Mouse (Mus musculus) kidney, embryonic 15.5 days (tissue): ENCODE measurements around the gene Herpud1. TPM values are rescaled to one million over a fixed set of nuclear protein-coding genes. Genes with fewer than 3 reads are reported as not detected.
"Not testable (repeated sequence)": the region's sequence is repeated elsewhere in the genome, so short reads cannot be mapped to it uniquely, and the experiment has no call there.

Source experiments
- ATAC-seq: fragments of 200-750 bp; cut with Nextera tagmentation; replicated peaks from 2 replicates; pipeline ENCODE4 v1.8.0; 2017; ENCODE audit warnings: moderate TSS enrichment; ENCODE audit not compliant: low FRiP score
- H3K27ac ChIP-seq: fragments of 300-500 bp; sonication (generic); 2 replicates; pipeline ENCODE4 v1.5.1; 2015; ENCODE audit warnings: mild to moderate bottlenecking, inconsistent platforms
- H3K27me3 ChIP-seq: fragments of 300-500 bp; sonication (generic); 2 replicates; pipeline ENCODE4 v1.6.1; 2015; ENCODE audit warnings: inconsistent platforms
- H3K36me3 ChIP-seq: fragments of 300-500 bp; sonication (generic); 2 replicates; pipeline ENCODE4 v1.6.1; 2015; ENCODE audit warnings: inconsistent platforms
- H3K4me1 ChIP-seq: fragments of 300-500 bp; sonication (generic); 2 replicates; pipeline ENCODE4 v1.6.1; 2015; ENCODE audit warnings: inconsistent platforms
- H3K4me2 ChIP-seq: fragments of 300-500 bp; sonication (generic); 2 replicates; pipeline ENCODE4 v1.6.1; 2015; ENCODE audit warnings: moderate library complexity, mild to moderate bottlenecking, inconsistent platforms
- H3K4me3 ChIP-seq: fragments of 300-500 bp; sonication (generic); replicated peaks from 2 replicates; pipeline ENCODE4 v1.5.1; 2015; ENCODE audit warnings: mild to moderate bottlenecking, inconsistent platforms
- H3K9ac ChIP-seq: fragments of 300-500 bp; sonication (generic); 2 replicates; pipeline ENCODE4 v1.6.1; 2015; ENCODE audit warnings: mild to moderate bottlenecking, inconsistent platforms
- H3K9me3 ChIP-seq: fragments of 300-500 bp; sonication (generic); replicated peaks from 2 replicates; pipeline ENCODE4 v1.6.1; 2016; ENCODE audit warnings: inconsistent platforms
- WGBS: fragments of 180-500 bp; shearing (Covaris S2); methylation state at CpG from one replicate; pipeline ENCODE4 v1.1.7; 2015; ENCODE audit warnings: mixed read lengths; 5-methylcytosine and 5-hydroxymethylcytosine counted together
- polyA plus RNA-seq: library from polyadenylated mRNA; unstranded; fragments of >200 nt; fragmentation: Nextera tagmentation; extraction: Ambion mirVana; gene quantifications from 2 replicates; pipeline ENCODE4 v1.2.1, GENCODE M21; 2015

The Herpud1 gene
- polyA plus RNA-seq, 1 experiment from 2014 or later, result 66.7 TPM

DNA sequence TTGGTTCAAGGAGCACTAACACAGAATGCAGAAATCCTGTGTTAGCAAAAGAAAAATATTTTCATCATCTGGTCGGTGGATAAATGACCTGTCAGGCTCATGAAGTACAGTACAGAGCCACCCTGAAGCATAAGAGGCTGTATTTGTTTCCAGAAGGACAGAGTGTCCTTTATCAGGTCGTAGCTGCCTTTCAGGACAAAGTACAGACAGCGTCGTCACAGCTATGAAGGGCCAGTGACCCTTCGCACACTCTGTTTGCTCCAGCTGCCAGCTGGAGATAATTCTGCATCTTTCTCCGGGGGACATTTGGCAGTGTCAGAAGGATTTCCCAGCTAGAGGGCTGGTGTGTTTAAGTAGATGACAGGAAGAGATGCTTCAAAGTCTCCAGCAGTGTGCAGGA is 6.4 kb downstream of the Herpud1 start:
- Histone ChIP-seq H3K27ac (no peak overlapping the region), H3K4me2 (no peak overlapping the region), H3K27me3 (no peaks in the 10 kb centered on the region), H3K9me3 (no peaks in the 10 kb centered on the region), H3K9ac (no peak overlapping the region), H3K4me3 (no peak overlapping the region), H3K36me3 (peaks cover 79% of the 10 kb centered on the region), H3K4me1 (peaks cover 8% of the 10 kb centered on the region)
- ATAC-seq, result no peak
- 68% methylated on average over 6 of the region's 6 CpGs for WGBS

DNA sequence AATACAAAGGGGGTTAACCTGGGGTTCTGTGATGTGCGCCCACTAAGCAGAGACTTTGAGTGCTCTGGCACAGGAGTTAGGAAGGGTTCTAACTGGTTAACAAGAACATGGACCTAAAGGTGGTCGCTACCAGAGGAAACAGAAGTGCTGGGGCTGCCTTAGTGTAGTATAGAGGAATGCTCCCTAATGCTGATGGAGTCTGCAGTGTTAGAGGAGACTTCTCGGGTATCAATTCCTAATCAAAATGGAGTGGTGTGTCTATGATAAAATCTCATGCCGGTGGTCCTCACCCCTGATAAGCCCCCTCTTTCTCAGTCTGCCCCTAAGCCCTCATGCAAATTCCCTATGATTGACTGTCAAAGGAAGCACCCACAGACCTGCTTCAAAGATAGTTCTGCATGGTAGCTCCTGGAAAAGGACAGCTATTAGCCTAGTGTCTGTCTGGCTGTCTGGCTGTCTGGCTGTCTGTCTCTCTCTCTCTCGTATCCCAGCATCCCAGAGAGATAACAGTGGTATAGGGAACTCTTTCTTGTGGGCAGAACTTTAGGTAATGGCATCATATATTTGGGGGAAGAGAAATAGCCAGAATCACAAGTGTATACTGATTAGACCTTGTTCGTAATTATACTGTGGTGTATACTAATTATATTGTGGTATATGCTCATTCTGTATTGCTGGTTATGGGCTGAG is 9.8 kb downstream of the Herpud1 start:
- no peaks in the 10 kb centered on the region for H3K4me1 ChIP-seq
- no peaks in the 10 kb centered on the region for H3K27me3 ChIP-seq
- no peaks in the 10 kb centered on the region for H3K9me3 ChIP-seq
- no peak overlapping the region for H3K4me3 ChIP-seq
- ATAC-seq, result no peak
- peaks cover 62% of the 10 kb centered on the region for H3K36me3 ChIP-seq
- no peak overlapping the region for H3K27ac ChIP-seq
- no peak overlapping the region for H3K4me2 ChIP-seq
- no peak overlapping the region for H3K9ac ChIP-seq
- 85% methylated on average over 6 of the region's 6 CpGs for whole genome bisulfite sequencing

DNA sequence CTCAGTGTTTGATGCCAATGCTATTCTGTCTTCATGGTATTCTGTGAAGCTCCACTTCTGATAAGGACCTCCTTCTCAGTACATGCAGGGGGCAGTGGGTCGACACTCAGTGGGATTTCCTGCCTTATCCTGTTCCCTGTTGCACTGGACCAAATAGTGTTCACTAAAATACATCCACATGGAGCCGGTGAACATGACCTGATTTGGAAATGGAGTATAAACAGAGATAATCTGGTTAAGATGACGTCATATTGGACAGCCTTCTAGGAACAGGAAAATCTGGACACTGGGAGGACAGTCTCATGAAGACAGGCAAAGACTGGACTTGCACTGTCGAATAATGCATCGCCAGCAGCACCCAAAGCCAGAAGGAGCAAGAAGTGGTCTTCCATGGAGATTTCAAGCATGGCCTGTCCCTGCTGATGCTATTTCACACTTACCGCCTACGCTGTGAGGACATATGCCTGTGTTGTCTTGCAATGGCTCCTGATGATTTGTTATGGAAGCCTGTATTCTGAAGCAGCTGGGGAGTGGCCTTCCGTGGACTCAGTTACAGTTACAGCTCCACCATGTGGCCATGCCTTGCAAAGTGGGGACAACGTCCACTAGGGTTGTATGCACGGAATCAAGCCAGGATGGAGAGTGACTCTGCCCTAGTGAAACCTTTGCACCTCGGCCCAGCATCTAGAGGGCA is 10.9 kb downstream of the Herpud1 start:
- WGBS, result 64% methylated on average over 11 of the region's 11 CpGs
- H3K4me3 ChIP-seq, result no peak overlapping the region
- ATAC-seq, result peak; percentile 46; the same call in 1 of the 2 replicates
- H3K36me3 ChIP-seq, result peaks cover 51% of the 10 kb centered on the region
- H3K9me3 ChIP-seq, result no peaks in the 10 kb centered on the region
- H3K4me2 ChIP-seq, result no peak overlapping the region
- H3K27ac ChIP-seq, result no peak overlapping the region
- H3K4me1 ChIP-seq, result no peaks in the 10 kb centered on the region
- H3K9ac ChIP-seq, result no peak overlapping the region
- H3K27me3 ChIP-seq, result no peaks in the 10 kb centered on the region

DNA sequence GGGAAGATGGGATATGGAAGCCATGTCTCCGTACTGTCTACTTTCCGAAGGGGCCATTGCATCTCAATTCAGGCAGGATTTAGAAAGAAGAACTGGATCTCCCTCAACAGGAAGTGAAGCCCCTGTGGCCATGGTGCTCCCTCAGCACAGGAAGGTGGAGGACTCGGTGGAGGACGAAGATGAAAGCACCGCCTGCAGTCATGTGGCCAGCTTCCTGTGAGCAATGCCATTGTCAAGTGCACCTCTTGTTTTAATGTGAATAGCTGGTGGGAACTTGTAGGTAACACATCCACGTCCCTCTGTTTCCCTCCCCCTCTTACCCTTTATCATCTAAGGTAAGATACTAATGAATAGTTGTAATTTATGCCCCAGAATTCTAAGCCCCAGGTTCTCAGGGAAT is 12.3 kb downstream of the Herpud1 start:
- peaks cover 38% of the 10 kb centered on the region for H3K36me3 ChIP-seq
- H3K9ac ChIP-seq, result no peak overlapping the region
- H3K4me3 ChIP-seq, result no peak overlapping the region
- no peak overlapping the region for H3K27ac ChIP-seq
- no peak for ATAC-seq
- no peaks in the 10 kb centered on the region for H3K27me3 ChIP-seq
- H3K4me1 ChIP-seq, result no peaks in the 10 kb centered on the region
- H3K9me3 ChIP-seq, result no peaks in the 10 kb centered on the region
- H3K4me2 ChIP-seq, result no peak overlapping the region
- 82% methylated on average over 6 of the region's 6 CpGs for whole genome bisulfite sequencing

DNA sequence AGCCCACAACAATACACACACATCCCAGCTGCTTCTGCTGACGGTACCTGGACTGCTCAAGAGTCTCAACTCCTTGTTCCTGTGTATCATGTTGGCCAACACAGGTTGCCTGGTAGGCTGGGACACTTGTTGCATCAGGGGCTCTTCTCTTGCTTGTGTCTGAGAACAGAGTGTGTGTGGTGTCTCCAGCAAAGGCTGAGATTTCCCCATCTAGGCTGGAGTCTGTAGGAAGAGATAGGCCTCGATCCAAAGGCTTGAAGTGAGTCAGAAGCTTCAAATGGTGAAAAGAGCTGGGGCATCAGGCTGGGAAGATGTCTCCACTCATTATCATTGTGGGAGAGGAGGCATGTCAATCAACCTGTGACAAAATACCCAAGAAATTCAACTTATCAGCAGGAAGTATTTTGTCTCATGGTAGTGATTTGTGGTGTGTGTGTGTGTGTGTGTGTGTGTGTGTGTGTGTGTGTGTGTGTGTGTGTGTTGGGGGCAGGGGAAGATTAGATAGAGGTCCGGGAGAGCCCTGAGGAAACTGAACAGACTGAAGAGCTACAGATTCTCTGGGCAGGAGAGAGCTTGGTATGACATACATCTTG is 13.2 kb downstream of the Herpud1 start:
- no peaks in the 10 kb centered on the region for H3K4me1 ChIP-seq
- 76% methylated on average over 3 of the region's 3 CpGs for WGBS

DNA sequence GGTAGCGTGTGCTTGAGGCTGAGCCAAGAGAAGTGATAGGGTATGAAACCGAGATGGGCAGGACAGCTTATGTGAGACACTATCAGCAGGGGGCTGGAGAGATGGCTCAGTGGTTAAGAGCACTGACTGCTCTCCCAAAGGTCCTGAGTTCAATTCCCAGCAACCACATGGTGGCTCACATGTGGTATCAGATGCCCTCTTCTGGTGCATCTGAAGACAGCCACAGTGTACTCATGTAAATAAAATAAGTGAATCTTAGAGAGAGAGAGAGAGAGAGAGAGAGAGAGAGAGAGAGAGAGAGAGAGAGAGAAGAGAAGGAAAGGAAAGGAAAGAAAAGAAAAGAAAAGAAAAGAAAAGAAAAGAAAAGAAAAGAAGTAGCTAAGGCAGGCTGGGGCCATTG is 13.7 kb downstream of the Herpud1 start:
- not testable (repeated sequence) for H3K27ac ChIP-seq, H3K9me3 ChIP-seq, ATAC-seq, H3K4me3 ChIP-seq, H3K27me3 ChIP-seq, H3K4me2 ChIP-seq, H3K9ac ChIP-seq, H3K4me1 ChIP-seq
- H3K36me3 ChIP-seq, result peaks cover 25% of the 10 kb centered on the region
- WGBS, result 90% methylated on average over 2 of the region's 2 CpGs

More for the DNA sequence above, 13.2 kb downstream of the Herpud1 start:
- H3K9me3 ChIP-seq, result no peaks in the 10 kb centered on the region
- H3K27ac ChIP-seq, result no peak overlapping the region
- no peak overlapping the region for H3K4me2 ChIP-seq
- ATAC-seq, result no peak
- no peaks in the 10 kb centered on the region for H3K27me3 ChIP-seq
- H3K36me3 ChIP-seq, result peaks cover 30% of the 10 kb centered on the region
- no peak overlapping the region for H3K9ac ChIP-seq
- H3K4me3 ChIP-seq, result no peak overlapping the region

DNA sequence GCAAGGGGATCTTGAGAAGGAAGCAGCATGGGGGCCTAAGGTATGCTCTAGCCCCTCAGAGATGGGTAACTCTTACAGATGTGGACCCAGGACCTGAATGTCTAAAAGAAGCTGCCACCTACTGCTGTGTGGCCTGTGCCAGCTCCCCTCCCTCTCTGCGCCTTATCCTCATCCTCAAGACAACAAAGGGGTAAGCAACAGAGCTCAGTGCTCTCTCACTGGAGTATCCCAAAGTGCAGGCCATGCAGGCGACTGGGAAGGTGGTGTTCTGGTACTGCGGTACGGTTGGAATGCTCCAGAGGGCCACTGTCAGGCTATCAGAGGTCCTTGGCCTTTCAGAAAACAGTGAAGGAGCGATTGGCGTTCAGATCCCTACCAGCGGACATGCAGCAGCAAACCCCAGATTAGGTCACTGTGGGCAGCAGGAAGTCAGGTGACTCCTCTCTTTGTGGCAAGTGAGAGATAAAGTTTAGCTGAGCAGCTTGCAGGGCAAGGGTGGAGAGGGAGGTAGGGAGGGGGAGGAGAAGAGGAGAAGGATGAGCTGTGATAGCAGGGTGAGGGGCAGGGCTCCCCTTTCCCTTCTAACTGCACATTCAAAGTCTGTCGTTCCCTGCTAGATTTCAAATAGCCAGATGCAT is 22.3 kb downstream of the Herpud1 start:
- Histone ChIP-seq H3K27me3 (no peaks in the 10 kb centered on the region), H3K4me3 (no peak overlapping the region), H3K9me3 (no peaks in the 10 kb centered on the region), H3K9ac (no peak overlapping the region), H3K27ac (no peak overlapping the region), H3K4me2 (no peak overlapping the region), H3K4me1 (no peaks in the 10 kb centered on the region), H3K36me3 (no peaks in the 10 kb centered on the region)
- 55% methylated on average over 8 of the region's 8 CpGs for WGBS
- no peak for ATAC-seq

DNA sequence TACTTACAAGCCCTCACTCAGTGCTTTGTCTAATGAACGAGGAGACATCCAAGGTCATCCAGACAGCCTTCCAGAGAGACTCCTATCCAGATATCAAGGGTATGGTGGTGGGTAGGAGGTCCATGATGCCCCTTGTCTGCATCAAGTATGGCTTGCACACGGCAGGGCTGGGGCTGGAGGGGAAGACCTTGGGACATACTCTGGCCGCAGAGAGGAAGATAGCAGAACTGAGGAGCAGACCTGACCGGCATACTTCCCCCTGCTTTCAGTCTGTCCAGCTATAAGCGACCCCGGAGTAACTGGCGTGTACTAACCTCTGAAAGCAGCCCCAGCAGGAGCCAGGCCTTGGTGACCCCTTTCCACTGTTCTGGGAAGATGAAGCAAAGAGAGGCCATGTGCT is 23.3 kb downstream of the Herpud1 start:
- 94% methylated on average over 7 of the region's 7 CpGs for WGBS
- H3K27me3 ChIP-seq, result no peaks in the 10 kb centered on the region
- no peak for ATAC-seq
- H3K9ac ChIP-seq, result no peak overlapping the region
- H3K4me1 ChIP-seq, result no peaks in the 10 kb centered on the region
- H3K36me3 ChIP-seq, result no peaks in the 10 kb centered on the region
- no peak overlapping the region for H3K4me3 ChIP-seq
- no peaks in the 10 kb centered on the region for H3K9me3 ChIP-seq
- H3K4me2 ChIP-seq, result no peak overlapping the region
- no peak overlapping the region for H3K27ac ChIP-seq

DNA sequence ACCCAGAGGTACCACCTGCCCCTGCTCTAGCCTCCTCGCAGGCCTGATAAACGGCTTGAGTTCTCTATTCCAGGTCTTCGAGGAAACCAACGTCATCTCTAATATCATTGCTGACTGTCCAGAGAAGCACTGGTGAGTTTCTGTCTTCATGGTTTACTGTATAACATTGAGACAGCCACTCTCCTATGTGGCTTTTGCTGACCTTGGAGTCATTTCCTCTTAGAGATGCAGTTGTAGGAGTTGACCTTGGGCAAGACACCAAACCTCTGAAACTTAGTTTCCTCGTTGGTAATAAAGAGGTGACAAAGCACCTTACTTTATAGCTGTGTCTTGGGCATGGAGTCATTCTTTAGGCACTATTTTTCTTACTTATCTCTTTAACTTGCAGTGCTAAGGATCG is 26.3 kb downstream of the Herpud1 start:
- H3K4me3 ChIP-seq, result no peak overlapping the region
- no peak overlapping the region for H3K27ac ChIP-seq
- H3K36me3 ChIP-seq, result no peaks in the 10 kb centered on the region
- H3K9me3 ChIP-seq, result no peaks in the 10 kb centered on the region
- H3K4me1 ChIP-seq, result no peaks in the 10 kb centered on the region
- no peak overlapping the region for H3K4me2 ChIP-seq
- H3K27me3 ChIP-seq, result no peaks in the 10 kb centered on the region
- no peak for ATAC-seq
- no peak overlapping the region for H3K9ac ChIP-seq
- WGBS, result 71% methylated on average over 6 of the region's 6 CpGs

DNA sequence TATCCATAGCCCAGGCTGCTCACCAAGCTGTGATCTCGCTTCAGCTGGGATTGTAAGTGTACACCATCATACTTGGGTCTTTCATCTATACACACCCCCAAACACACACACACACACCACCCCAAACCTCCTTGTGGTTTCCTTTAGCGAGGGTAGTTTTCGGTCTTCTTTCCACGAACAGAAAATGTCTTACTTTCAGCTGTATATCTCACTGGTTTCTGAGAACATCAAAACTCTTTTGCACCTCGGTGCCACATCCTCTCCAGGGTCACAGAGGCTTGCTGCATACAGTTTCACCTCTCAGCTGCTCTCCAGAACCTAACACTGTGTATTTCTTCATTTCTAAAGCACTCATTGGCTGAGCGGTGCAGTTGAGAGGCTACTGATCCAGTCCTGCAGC is 27.3 kb downstream of the Herpud1 start:
- WGBS, result 81% methylated on average over 6 of the region's 6 CpGs
- ATAC-seq, result no peak
- no peaks in the 10 kb centered on the region for H3K9me3 ChIP-seq
- no peak overlapping the region for H3K4me2 ChIP-seq
- H3K9ac ChIP-seq, result no peak overlapping the region
- no peaks in the 10 kb centered on the region for H3K27me3 ChIP-seq
- no peak overlapping the region for H3K4me3 ChIP-seq
- no peaks in the 10 kb centered on the region for H3K4me1 ChIP-seq
- H3K36me3 ChIP-seq, result no peaks in the 10 kb centered on the region
- no peak overlapping the region for H3K27ac ChIP-seq

DNA sequence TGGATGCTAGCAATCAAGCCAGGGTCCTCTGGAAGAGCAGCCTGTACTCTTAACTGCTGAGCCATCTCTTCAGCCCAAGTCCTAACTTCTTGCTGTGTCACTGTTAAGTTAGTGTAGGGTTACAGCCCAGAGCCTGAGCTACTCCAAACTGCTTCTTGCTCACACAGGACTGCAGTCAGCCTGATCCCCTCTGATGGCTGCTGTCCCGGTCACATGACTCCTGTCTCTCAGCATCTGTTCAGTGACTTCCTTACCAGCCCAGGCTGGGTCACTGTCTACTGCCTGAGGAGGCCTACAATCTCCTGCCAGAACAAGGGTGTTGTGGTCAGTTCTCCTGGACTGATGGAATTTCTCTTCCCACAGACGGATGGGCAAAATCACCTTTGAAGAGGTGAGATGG is 29.0 kb downstream of the Herpud1 start:
- no peak; the same call in 1 of the 2 replicates for ATAC-seq
- H3K4me1 ChIP-seq, result no peaks in the 10 kb centered on the region
- H3K9me3 ChIP-seq, result no peaks in the 10 kb centered on the region
- no peak overlapping the region for H3K9ac ChIP-seq
- H3K27me3 ChIP-seq, result no peaks in the 10 kb centered on the region
- WGBS, result 50% methylated on average over 2 of the region's 2 CpGs
- H3K4me3 ChIP-seq, result no peak overlapping the region
- H3K27ac ChIP-seq, result no peak overlapping the region
- no peak overlapping the region for H3K4me2 ChIP-seq
- H3K36me3 ChIP-seq, result no peaks in the 10 kb centered on the region

DNA sequence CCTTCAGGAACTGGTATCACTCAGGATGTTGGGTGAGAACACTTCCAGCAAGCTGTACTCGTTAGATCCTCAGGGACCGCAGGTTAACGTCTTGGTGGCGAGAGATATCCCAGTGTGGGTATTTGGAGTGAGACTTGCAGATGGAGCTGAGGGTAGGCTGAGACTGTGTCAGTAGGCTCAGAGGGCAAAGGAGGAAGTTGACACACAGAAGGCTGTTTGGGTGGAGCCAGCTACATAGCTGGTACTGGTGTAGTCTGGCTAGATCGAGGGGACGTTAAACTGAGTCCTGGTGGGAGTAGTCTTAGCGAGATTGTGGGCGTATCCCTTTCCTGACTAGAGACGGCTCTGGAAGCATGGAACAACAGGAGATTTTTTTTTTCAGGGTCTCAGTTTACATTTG is 31.8 kb downstream of the Herpud1 start:
- Histone ChIP-seq H3K36me3 (no peaks in the 10 kb centered on the region), H3K9me3 (no peaks in the 10 kb centered on the region), H3K4me1 (no peaks in the 10 kb centered on the region), H3K4me2 (no peak overlapping the region), H3K27me3 (no peaks in the 10 kb centered on the region), H3K4me3 (no peak overlapping the region), H3K9ac (no peak overlapping the region), H3K27ac (no peak overlapping the region)
- WGBS, result 50% methylated on average over 9 of the region's 9 CpGs
- no peak for ATAC-seq
